Mouse (Mus musculus): ENCODE measurements around the gene Mrpl34. TPM values are rescaled to one million over a fixed set of nuclear protein-coding genes. Genes with fewer than 3 reads are reported as not detected.

The Mrpl34 gene
- polyA plus RNA-seq, 1 experiment from 2014 or later = 231 TPM

DNA sequence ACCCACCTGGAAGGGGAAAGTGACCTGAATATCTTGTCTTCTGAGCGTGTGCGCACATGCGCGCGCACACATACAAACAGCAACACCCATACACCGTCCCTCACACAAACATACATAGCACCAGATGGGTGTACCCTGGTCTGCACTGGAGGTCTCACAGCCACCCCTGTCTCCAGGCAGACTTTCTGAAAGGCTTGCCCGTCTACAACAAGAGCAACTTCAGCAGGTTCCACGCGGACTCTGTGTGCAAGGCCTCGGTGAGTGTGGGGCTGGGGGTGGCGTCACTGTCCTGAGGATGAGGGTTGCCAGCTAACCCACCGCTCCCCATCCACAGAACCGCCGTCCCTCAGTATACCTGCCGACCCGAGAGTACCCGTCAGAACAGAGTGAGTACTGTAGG, 7.1 kb downstream of the Mrpl34 start:
- H3K27me3 ChIP-seq (ENCODE audit: low read depth, poor library complexity, severe bottlenecking) = no peaks in the 10 kb centered on the region
- H3K4me1 ChIP-seq = peaks cover 40% of the 10 kb centered on the region
- no peaks in the 10 kb centered on the region for H3K9me3 ChIP-seq (replicated peaks)
- WGBS = 96% methylated on average over 17 of the region's 17 CpGs
- no peak for DNase-seq (ENCODE audit: low spot score)
- no peak overlapping the region for H3K4me3 ChIP-seq
- peaks cover 60% of the 10 kb centered on the region for H3K36me3 ChIP-seq
- no peak overlapping the region for H3K27ac ChIP-seq

- WGBS = 91% methylated on average over 8 of the region's 8 CpGs
- peaks cover 3% of the 10 kb centered on the region; the same call in 1 of the 2 replicates for H3K27me3 ChIP-seq (ENCODE audit: low read depth, poor library complexity, severe bottlenecking)
- peaks cover 49% of the 10 kb centered on the region for H3K4me1 ChIP-seq
These were observed 8.0 kb downstream of the Mrpl34 start for GRCm38 (mm10) chr8:71472601-71473386.

GRCm38 (mm10) chr8:71474344-71474743, 9.6 kb downstream of the Mrpl34 start:
- Histone ChIP-seq H3K4me3 (no peak overlapping the region), H3K27ac (no peak overlapping the region), H3K36me3 (peaks cover 66% of the 10 kb centered on the region), H3K9me3 (replicated peaks) (no peaks in the 10 kb centered on the region), H3K27me3 (ENCODE audit: low read depth, poor library complexity, severe bottlenecking) (peaks cover 12% of the 10 kb centered on the region; the same call in 1 of the 2 replicates), H3K4me1 (peaks cover 42% of the 10 kb centered on the region)
- no peak for DNase-seq (ENCODE audit: low spot score)
- 96% methylated on average over 18 of the region's 18 CpGs for WGBS

More at GRCm38 (mm10) chr8:71472601-71473386, 8.0 kb downstream of the Mrpl34 start:
- H3K9me3 ChIP-seq (replicated peaks) = no peaks in the 10 kb centered on the region
- H3K27ac ChIP-seq = no peak overlapping the region
- H3K4me3 ChIP-seq = no peak overlapping the region
- no peak for DNase-seq (ENCODE audit: low spot score)
- H3K36me3 ChIP-seq = peaks cover 54% of the 10 kb centered on the region

DNA sequence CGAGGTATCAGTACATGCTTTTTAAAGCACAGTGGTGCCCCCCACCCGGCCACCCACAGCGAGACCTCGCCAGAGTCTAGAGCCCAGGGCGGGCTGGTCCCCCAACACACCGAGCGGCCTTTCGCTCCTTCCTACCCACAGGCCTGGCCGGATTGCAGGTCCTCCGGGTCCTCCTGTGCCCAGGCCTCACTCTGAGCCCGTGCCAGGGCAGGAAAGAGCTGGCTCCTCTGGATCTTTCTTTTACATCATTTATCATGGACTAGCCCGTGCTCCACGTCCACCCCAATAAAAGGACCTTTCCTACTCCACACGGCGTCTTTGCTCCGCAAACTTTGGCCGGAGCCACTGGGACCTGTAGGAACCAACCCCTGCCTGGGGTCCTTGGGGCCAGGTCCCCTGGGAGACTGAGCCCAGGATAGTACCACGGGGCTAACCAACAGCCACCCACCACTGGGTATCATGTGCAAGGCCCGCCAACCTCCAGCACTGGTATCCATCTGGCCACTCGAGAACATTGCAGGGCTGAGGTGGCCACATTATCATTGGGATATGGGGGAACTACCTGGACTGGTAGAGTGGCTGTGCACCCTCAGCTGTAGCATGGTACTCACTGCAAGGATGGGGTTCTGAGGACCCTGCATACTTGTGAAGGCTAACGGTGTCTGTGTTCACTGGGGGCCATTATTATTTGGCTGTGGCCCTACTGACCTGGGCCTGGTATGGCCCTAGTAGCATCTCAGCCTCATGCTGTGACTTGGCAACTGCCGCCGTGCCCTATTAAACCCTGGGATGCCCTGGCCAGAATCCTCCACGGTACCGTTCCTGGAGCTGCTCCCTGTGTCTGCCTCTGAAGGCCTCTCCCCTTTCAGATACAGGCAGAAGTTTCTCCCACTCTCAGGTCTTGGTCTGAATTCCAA, 10.3 kb downstream of the Mrpl34 start:
- Histone ChIP-seq H3K27me3 (ENCODE audit: low read depth, poor library complexity, severe bottlenecking) (peaks cover 12% of the 10 kb centered on the region; the same call in 1 of the 2 replicates), H3K4me1 (peaks cover 35% of the 10 kb centered on the region), H3K9me3 (replicated peaks) (no peaks in the 10 kb centered on the region), H3K27ac (0 out of 2 replicates have a peak overlapping the region, but pooled peaks have one; percentile 88), H3K36me3 (peaks cover 72% of the 10 kb centered on the region), H3K4me3 (peak overlapping the region; percentile 72; the same call in 1 of the 2 replicates)
- 92% methylated on average over 25 of the region's 25 CpGs for WGBS
- DNase-seq (ENCODE audit: low spot score) = no peak

GRCm38 (mm10) chr8:71475702-71476075, 10.9 kb downstream of the Mrpl34 start:
- DNase-seq (ENCODE audit: low spot score) = peak; percentile 49
- Histone ChIP-seq H3K4me3 (peak overlapping the region; percentile 72), H3K27me3 (ENCODE audit: low read depth, poor library complexity, severe bottlenecking) (peaks cover 18% of the 10 kb centered on the region), H3K27ac (peak overlapping the region; percentile 88), H3K4me1 (peaks cover 31% of the 10 kb centered on the region), H3K9me3 (replicated peaks) (no peaks in the 10 kb centered on the region), H3K36me3 (peaks cover 72% of the 10 kb centered on the region)
- 31% methylated on average over 4 of the region's 4 CpGs for WGBS

- Histone ChIP-seq H3K4me1 (peaks cover 34% of the 10 kb centered on the region), H3K27me3 (ENCODE audit: low read depth, poor library complexity, severe bottlenecking) (peaks cover 24% of the 10 kb centered on the region), H3K4me3 (peak overlapping the region; percentile 72), H3K9me3 (replicated peaks) (no peaks in the 10 kb centered on the region), H3K27ac (peak overlapping the region; percentile 88), H3K36me3 (peaks cover 72% of the 10 kb centered on the region)
- 3% methylated on average over 120 of the region's 121 CpGs for WGBS
- DNase-seq (ENCODE audit: low spot score) = peak; percentile 84
These were observed 11.6 kb downstream of the Mrpl34 start for GRCm38 (mm10) chr8:71476099-71476940.

GRCm38 (mm10) chr8:71477196-71477845, 12.6 kb downstream of the Mrpl34 start:
- H3K4me3 ChIP-seq = peak overlapping the region; percentile 72
- H3K4me1 ChIP-seq = peaks cover 37% of the 10 kb centered on the region
- peak; percentile 59 for DNase-seq (ENCODE audit: low spot score)
- peaks cover 34% of the 10 kb centered on the region for H3K27me3 ChIP-seq (ENCODE audit: low read depth, poor library complexity, severe bottlenecking)
- H3K9me3 ChIP-seq (replicated peaks) = no peaks in the 10 kb centered on the region
- peak overlapping the region; percentile 88; the same call in 1 of the 2 replicates for H3K27ac ChIP-seq
- WGBS = 34% methylated on average over 14 of the region's 14 CpGs
- H3K36me3 ChIP-seq = peaks cover 72% of the 10 kb centered on the region

DNA sequence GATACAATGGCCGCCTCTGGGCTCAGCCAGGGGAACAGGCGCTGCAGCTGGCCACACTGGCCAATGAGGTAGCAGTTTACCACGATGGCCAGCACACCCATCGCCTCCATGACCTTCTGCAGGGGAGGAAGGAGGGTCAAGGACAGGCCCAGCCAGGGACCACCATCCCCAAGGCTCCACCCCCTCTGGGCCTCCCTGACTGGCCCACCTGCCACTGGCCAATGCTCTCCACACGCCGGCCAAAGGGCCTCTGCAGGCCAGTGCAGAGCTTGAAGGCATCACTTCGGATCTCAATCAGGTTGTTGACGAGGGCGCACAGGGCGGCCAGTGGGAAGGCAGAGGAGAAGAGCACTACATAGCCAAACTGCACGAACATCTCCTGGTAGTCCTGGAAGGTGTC, 14.2 kb downstream of the Mrpl34 start:
- no peak for DNase-seq (ENCODE audit: low spot score)
- H3K9me3 ChIP-seq (replicated peaks) = no peaks in the 10 kb centered on the region
- no peak overlapping the region; the same call in 1 of the 2 replicates for H3K4me3 ChIP-seq
- WGBS = 88% methylated on average over 11 of the region's 11 CpGs
- H3K36me3 ChIP-seq = peaks cover 72% of the 10 kb centered on the region
- peaks cover 35% of the 10 kb centered on the region for H3K27me3 ChIP-seq (ENCODE audit: low read depth, poor library complexity, severe bottlenecking)
- H3K27ac ChIP-seq = no peak overlapping the region
- H3K4me1 ChIP-seq = peaks cover 38% of the 10 kb centered on the region

GRCm38 (mm10) chr8:71483932-71484331, 19.2 kb downstream of the Mrpl34 start:
- peaks cover 58% of the 10 kb centered on the region for H3K36me3 ChIP-seq
- H3K4me1 ChIP-seq = peaks cover 45% of the 10 kb centered on the region
- WGBS = 42% methylated on average over 8 of the region's 8 CpGs
- DNase-seq (ENCODE audit: low spot score) = peak; percentile 80
- peak overlapping the region; percentile 90; the same call in 1 of the 2 replicates for H3K4me3 ChIP-seq
- H3K27me3 ChIP-seq (ENCODE audit: low read depth, poor library complexity, severe bottlenecking) = peaks cover 24% of the 10 kb centered on the region
- no peak overlapping the region for H3K27ac ChIP-seq
- no peaks in the 10 kb centered on the region for H3K9me3 ChIP-seq (replicated peaks)

DNA sequence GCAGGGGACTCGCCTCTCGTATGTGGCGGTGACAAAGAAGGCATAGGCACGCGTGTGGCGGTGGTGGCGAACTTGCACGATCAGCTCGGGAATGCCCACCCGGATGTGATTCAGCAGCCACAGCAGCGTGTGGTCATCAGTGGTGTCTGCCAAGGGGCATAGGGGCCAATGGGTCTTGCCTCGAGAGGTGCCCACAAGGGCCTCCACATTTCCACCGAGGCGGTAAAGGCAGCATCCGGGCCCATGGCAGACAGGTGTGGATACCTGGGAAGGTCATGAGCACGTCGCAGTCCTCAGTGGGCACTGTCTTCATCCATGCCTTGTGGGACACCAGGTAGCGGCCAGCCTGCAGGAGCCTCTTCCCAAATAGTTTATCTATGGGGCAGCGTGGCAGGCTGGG, 20.0 kb downstream of the Mrpl34 start:
- H3K36me3 ChIP-seq = peaks cover 52% of the 10 kb centered on the region
- peak overlapping the region; percentile 90 for H3K4me3 ChIP-seq
- DNase-seq (ENCODE audit: low spot score) = no peak
- 0 out of 2 replicates have a peak overlapping the region, but pooled peaks have one; percentile 97 for H3K27ac ChIP-seq
- 94% methylated on average over 19 of the region's 19 CpGs for WGBS
- H3K9me3 ChIP-seq (replicated peaks) = no peaks in the 10 kb centered on the region
- peaks cover 23% of the 10 kb centered on the region for H3K27me3 ChIP-seq (ENCODE audit: low read depth, poor library complexity, severe bottlenecking)
- peaks cover 53% of the 10 kb centered on the region for H3K4me1 ChIP-seq

DNA sequence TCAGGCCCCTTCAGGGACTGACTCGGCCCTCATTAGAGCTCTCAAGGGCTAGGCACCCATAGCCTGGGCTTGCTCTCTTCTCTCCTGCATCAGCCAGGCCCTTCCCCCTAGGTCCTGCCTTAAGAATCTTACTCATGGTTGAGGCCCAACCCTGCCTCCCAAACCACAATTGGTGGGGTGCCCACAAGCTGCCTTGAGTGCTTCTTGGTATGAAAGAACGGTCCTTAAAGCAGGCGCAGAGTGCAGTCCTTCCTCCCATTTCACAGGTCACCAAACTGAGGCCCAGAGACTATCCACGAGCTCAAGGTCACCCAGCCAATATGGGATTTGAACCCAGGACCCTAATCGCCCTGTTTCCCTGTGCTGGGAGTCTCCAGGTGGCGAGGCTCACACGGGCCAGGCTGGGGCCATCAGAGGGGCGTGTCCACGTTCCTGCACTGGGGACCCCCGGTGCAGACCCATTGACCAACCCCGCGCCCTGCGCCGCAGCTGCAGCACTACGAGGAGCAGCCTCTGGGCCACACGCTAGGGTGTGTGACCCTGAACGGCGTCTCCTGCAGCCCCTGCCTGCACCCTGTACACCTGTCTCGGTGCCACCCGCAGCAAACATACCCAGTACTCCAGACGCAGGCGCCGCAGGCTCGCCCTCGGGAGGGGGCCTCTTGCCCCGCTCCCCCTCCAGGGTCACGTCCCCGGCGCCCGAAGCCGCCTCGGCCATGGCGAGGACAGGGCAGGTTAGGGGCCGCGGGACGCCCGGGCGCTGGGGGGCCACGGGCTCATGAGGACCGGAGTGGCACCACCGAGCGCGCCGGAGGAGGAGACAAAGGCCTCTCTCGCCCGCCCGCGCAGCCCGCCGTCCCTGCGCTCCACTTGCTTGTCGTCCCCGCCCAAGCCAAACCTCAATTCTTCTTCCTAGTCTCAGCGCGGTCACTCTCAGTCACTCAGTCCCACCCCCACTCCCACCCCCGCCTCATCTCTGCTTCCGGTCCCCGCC, 20.7 kb downstream of the Mrpl34 start, which contains the start of gene Ano8:
Gene Ano8, minus strand, starts transcription at position 822 of the 994 bp plus-strand sequence.
- 6% methylated on average over 57 of the region's 58 CpGs for WGBS
- Histone ChIP-seq H3K27me3 (ENCODE audit: low read depth, poor library complexity, severe bottlenecking) (peaks cover 20% of the 10 kb centered on the region), H3K9me3 (replicated peaks) (no peaks in the 10 kb centered on the region), H3K36me3 (peaks cover 52% of the 10 kb centered on the region), H3K4me1 (peaks cover 59% of the 10 kb centered on the region), H3K27ac (peak within 1 kb of the TSS; percentile 97), H3K4me3 (peak within 1 kb of the TSS; percentile 90)
- peak; percentile 90 for DNase-seq (ENCODE audit: low spot score)

All from limb, embryonic 10.5 days (tissue).